Mouse (Mus musculus) adrenal gland, postnatal 4 days (tissue): ENCODE results near the gene Hspa12a. TPM values are rescaled to one million over a fixed set of nuclear protein-coding genes. Genes with fewer than 3 reads are reported as not detected.

ENCODE experiments used
- DNase-seq, 2 experiments: peaks; one replicate each; pipeline ENCODE4 v3.0.0; 2021 to 2022; ENCODE audit warnings: low spot score in 2 of 2, mixed read lengths in 2 of 2
- total RNA-seq, 2 experiments: library from RNA; stranded (reverse); gene quantifications; 2 replicates each; pipeline ENCODE4 v1.2.3; 2021

The Hspa12a gene
- total RNA-seq, 2 experiments from 2014 or later: 76.5 to 78.5 TPM

- no peak for DNase-seq
Measured at GRCm38 (mm10) chr19:58861174-58861760, 82.2 kb downstream of the Hspa12a start.

DNA sequence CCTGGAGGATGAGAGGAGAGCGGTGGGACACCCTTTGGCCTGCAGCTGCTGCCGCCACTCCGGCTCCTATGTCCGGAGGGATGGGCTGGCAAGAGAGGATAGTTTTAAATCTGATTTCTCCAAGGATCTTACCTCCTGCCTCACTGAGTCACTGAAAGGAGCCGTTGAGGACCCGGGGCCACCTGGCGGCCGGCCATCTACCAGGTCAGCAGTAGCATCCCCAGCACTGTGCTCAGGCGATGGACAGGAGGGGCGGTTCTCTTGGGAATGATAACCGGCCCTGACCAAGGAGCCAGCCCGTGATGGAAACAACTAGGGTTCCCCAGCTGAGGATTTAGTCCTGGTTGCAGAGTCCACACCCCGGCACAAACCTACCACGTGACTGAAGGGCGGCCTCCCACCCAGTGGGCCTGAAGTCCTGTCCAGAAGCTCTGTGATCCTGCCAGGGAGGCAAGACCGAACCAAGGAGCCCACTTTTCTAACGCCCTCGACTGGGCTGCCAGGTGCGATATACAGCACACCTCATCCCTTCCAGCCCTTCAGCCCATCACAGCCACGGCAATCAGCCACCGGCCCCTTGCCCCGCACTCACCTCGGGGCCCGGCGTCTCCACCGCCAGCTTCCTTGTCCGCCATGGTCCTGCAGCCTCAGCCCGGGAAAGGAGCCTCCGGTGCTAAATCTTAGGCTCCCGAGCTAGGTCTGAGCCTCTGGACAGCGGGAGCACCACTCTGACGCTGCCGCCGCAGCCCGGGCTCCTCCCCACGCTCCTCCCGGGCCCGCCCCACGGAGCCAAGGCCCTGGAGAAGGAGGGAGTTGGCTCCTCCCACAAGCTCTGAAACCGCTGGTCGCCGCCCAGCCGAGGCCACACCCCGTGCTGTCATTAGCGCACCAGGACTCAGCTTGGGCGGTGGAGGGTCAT lies 82.9 kb downstream of the Hspa12a start:
- peak; percentile 66 to 72 for DNase-seq

DNA sequence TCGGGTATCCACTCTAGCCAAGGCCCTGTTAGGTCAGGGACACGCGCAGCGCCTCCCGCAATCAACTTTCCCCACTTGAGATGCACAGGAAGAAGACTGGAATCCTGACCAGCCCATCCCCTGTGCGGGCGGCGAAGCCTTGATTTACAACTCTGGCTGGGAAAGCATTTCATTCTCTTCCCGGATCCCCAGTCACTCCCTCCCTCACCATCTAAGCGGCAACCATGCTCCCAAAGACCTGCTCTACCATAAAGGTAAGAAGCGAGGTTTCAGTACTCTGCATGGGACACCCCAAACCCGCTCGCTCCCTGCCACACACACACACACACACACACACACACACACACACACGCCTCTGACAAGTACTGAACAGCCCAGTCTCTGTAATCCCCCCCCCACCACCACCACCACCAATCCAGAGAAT lies 83.6 kb downstream of the Hspa12a start:
- DNase-seq: no peak

DNA sequence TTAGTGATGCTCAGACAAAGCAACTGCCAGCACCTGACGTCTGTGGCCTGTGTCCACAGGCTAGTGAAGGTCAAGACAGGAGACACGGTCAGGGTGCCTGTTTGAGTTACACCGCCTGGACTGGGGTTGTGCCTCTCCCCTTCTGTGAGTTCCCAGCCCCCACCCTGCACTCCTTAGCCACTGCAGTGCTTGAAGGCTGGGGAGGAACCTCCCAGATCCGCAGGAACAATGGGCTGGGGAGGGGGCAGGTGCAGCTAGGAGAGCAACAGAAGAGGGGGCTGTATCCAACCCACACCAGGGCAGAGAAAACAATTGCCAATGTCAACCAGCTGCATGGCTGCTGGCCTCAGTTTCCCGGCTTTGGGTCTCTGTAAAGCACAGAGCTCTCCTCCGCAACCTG lies 84.1 kb downstream of the Hspa12a start:
- DNase-seq: no peak

DNA sequence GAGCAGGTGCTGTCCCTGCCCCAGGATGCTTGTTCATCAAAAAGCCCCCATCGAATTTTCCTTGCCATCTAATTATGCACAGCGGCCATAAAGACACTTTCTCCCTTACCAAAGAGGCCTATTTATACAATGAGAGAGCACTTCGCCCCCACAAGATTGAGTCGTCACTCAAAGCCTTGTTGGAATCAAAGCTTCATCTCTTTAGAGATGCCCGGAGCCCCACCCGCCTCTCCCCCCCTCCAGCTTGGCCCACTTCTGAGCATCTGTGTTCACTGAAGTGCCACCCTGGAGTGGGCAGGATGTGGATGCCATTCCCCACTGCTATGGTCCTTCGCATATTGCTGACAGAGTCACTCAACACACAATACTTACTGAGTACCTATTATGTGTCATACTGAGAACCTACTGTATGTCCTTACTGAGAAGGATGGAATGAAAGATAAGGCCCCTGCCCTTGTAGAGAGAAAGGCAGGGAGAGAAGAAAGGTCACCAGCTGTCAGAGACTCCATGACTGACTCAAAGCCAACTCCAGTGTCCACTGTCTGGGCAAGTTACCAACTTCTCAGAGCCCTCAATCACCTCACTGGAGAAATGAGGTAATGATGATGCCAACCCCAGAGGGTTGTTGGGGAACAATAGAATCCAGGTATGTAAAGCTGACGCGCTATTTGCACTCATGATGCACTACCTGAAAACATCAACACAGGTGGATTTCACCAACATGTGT lies 87.2 kb downstream of the Hspa12a start:
- no peak for DNase-seq

DNA sequence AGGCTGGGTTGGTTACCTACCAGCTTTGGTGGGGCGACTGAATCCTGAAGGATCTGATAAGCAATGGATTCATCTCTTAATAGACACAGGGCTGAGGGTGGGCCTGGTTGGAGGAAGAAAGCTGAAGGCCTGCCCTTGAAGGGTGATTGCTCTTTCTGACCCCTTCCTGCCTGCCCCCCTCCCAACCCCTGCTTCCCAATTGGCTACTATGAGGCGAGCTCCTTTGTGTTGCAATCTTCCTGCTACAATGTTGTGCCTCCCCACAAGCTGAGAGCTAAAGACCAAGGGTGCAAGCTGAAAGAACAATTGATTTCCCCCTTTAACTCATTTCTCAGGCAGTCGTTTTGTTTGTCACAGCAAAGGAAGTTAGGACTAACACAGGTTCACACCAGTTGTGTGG lies 88.6 kb downstream of the Hspa12a start:
- DNase-seq: no peak

DNA sequence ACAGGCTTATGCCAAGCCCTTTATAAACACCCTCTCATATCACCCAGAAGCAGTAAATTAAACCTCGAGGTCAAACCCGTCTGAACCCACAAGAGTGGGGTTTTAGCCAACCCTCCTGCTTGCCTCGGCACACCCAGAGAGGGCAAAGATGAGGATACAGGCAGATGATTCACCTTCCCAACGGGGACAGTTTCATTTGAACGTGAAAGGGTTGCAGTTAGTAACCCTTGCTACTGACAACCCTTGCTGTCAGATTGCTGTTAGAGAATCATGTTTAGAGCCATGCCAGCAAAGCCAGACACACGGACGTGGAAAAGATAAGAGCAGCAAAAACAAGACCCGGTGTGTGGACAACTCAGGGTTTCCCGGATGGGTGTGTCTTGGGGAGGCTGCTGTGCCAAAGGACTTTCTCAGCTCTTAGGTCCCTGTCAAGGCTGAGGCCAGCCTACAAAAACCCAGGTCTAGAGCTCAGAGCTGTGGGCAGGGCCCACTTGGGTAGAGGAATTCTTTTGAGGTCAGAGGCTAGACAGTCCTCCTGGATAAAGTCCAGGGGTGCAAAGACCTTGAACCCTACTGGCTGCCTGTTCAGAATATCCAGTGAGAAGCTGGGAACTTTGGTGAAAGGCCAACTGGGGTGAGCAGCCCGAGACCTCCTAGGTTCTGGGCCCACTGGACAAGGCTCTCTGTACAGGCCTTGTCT lies 90.3 kb downstream of the Hspa12a start:
- no peak for DNase-seq

DNA sequence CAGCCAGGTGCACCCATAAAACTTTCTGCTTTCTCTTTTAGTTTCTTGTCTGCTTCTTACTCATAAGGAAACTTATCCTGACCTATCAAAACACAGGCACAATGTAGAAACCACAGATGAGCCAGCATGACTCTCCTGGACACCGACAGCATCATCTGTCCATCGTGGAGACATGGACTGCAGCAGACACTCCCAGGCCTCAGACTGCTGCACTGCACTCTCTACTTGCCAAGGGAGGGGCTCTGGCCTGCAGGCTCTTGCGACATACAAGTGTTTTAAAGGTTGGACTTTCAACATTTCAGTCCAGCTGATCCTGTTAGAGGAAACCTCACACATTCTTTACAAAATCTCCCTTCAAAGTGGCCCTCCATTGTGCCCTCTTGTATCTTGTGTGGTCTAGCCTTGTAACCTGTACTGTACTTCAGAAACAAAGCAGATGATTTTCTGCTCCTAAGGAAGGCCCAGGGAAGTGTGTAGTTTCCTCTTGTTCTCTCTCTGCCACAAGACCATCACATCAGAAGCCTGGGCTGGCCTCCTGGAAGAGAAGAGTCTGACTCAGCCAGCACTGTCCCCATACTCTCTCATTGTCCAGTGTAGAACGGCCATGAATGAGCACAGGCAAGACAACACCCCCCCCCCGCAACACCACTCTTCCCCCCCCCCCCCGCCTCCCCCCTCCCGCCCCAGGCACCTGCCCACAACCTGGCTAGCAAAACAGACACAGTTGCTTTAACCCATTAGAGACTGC lies 92.6 kb downstream of the Hspa12a start:
- no peak for DNase-seq

DNA sequence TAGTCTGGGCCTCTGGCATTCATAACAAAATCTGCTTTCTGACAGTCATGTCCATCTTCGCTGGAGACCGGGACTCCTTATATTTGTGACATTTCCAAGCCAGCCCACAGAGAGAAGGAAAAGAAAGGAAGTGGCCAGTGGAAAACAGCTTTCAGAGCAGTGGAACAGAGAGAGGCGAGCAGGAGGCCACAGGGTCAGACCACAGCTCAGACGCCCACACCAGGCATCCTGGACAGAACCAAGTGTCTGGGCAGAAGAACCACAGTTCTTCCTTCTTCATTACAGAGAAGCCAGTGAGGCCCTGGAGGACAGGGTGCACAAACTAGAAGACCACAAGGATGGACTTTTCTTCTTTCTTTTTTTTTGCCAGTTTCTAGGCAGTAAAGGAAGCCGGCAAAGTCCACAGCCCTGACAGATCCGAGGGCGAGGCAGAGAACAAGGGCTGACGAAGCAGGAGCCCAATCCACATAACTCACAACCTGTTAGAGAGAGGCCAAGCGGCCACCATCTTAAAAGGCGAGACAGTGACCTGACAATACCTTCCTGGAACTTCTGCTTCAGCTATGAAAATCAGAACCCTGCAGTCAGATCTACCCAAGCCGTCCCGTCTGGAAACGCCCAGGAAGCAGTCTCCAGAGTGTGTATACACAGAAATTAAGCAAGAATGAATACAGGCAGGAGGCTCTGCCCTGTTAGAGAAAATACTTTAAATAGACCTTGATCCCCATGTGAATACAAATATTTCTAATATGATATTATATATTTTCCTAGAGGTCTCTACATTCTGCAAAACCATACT lies 93.9 kb downstream of the Hspa12a start:
- no peak for DNase-seq

- no peak for DNase-seq
Measured at GRCm38 (mm10) chr19:58843606-58844005, 99.8 kb downstream of the Hspa12a start.

DNA sequence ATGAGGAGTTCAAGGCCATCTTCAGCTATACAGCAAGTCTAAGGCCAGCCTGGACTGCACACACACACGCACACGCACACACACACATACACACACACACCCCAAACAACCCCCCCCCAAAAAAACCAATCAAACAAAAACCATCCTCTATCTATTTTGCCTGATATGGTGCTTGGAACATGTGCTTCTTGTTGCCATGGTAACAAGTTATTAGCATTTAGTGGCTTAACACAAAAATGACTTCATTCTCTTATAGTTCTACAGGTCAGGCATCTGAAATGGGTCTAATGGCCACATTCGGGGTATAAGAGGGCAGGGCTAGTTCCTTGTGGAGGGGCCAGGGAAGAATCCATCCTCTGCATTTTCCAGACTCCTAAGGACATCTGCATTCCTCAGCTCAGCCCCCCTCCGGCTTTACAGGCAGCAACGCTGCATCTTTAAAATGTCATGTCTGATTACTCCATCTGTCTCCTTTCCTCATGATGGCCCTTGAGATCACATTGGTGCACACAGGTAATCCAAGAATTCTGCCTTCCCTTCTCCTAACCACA lies 102.7 kb downstream of the Hspa12a start:
- DNase-seq: no peak

- no peak for DNase-seq
Measured at GRCm38 (mm10) chr19:58839806-58840205, 103.6 kb downstream of the Hspa12a start.

DNA sequence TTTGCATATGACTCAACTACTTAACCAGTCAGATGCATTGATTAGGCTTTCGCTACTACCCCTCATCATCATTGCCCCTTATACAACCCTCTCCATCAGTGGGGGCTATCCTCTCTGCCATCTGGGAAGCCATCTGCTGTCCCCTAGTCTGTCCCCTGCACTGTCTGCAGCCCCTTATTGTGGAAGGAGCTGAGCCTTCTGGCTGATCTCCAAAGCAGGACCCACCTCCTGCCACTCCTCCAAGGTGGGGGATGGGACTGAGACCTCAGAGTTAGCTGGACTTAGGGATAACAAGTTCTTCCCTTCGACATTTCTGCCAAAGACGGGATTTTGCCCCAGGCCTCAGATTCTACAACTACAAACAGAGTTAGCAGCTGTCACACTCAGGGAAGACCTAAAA lies 104.1 kb downstream of the Hspa12a start:
- DNase-seq: no peak

DNA sequence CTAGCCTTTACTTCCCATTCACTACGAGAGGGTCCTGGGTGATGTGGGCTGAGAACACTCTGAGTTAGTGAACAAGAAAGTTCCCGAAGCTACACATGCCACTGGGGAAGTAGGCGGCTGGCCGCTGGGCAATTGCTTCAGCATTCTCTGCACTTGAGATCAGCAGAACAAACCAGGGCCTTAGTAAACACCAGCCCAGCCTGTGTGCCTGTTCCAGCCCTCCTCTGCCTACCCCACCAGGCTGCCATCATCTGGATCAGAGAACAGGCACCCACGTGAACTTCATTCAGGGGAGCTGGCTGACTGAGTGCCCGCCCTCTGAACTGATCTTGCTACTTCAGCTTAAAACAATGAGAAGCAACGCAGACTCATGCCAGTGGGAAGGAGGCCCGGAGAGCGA lies 104.7 kb downstream of the Hspa12a start:
- no peak for DNase-seq

DNA sequence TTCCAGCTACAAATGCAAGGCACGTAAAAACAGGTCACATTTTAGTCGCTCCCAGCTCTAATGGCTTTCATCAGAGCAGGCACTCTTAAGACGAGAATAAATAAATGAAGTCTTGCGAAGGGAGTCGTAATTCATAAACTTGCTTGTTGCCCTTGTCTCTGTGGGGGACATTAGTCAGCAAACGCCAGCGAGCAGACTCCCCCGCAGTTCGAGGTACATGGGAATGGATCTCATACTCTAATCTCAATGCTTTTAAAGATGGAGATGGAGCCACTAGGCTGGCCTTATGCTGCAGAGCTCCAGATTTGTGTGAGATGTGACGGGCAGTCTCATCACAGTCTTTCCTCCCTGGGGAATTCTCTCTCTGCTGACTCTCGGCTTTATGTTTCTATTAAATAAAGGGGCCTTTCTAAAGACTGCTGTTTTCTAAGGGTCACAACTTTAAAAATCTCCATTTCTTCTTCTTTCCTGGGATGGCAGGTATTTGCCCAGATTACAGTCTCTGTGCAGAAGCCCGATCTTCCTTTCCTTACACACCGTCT lies 109.7 kb downstream of the Hspa12a start:
- no peak for DNase-seq

- no peak for DNase-seq
Measured at GRCm38 (mm10) chr19:58832988-58833387, 110.5 kb downstream of the Hspa12a start.

GRCm38 (mm10) chr19:58831280-58831922 lies 112.1 kb downstream of the Hspa12a start:
- DNase-seq: no peak

DNA sequence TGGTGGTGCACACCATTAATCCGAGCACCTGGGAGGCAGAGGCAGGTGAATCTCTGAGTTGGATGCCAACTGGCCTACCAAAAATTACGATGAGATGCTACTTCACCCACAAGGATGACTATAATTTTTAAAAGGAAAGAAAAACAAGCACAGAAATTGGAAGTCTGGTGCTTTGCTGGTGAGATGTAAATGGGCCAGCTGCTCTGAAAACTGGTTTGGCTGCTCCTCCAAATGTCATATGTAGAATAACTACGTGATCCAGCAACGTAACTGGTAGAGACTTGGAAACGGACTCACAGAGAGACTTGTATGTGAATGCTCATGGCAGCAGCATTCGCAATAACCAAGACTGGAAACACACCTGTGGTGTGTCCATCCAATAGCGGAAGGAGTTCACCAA lies 113.3 kb downstream of the Hspa12a start:
- no peak for DNase-seq

DNA sequence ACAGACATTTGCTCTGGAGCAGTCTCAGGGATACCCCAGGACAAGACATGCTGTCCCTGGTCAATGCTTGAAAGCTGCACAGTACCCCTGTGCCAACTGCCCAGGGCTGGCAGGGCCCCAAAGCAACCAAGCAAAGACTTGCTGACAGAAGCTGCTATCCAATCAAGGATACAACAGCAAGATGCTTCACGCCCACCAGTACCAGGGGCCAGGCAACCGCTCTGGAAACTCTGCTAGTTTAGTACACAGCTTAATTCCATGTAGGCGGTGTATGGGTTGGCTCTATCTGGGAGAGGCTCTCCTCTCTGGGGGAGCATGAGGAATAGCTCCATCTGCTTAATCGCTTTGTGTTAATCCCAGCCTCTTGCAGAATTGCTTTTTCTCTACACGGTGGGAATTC lies 113.9 kb downstream of the Hspa12a start:
- no peak for DNase-seq
